Mouse (Mus musculus): Measurements from ENCODE around the gene Gabpb2. TPM values are rescaled to one million over a fixed set of nuclear protein-coding genes. Genes with fewer than 3 reads are reported as not detected.

Gene Gabpb2
- polyA plus RNA-seq (2017; shearing (Covaris generic)) = 10 to 100 TPM; 31.0 to 34.7 TPM

DNA sequence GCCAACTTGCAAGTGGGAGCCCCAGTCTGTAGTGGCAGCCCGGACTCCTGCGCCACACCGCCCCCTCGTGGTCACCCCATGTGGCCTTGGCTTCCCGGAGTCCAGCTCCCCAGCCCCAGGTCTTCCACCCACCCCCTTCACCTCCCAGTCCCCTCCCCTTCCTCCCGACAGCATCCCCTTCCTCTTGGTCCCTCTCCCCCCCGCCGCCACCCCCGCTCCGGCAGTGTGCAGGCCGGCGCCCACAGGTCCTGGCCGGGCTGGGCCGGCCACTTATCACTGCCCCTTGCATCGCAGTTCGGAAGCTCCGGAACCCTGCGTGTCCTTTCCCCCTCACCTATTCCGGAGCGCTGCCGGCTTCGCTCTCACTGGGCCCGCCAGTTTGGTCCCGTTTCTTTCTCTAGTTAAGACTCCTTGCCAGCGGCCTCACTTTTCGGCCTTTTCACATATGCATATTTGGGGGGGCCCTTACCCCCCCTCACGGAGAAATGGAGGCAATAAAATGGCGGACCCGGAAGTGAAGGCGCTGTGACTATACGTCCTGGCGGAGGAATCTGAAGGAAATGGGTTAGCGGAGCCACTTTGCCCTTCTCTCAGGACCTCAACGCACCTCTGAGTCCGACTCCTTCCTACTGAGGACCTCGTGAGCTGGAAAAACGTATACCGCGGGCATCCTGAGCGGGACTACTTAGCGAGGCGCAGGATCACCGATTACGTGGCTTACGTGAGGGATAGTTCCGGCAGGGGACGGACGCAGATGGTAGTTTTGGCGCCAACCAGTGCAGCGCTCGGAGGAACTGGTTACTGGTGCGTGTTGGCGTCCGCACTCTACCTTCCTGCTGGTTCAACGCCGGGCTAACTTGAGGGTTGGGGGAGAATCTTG lies at the start of gene Gabpb2:
Gabpb2 (minus strand) TSS at position 662 of the 880 bp plus-strand sequence.
- ATAC-seq = peak; percentile 87

GRCm38 (mm10) chr3:95266052-95266451 lies 48.3 kb upstream of the Gabpb2 start:
- ATAC-seq = no peak

DNA sequence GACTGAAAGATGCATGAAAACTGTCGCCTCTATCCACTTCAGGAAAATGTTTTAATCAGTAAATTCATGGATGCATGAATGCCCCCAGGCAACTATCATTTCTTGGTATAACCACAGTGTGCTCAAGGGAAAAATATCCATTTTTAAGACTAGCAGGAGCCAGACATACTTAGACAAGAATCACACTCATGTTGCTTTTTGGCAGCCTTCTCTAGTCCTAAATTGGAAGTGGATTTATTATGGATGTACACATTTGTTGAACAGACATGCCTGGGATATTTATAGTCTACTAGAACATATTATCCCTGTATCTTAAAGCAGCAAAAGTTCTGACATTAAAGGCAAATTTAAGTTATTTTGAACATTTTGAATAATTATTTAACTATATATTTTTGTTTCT lies 47.0 kb upstream of the Gabpb2 start:
- no peak for ATAC-seq

- peak; percentile 36 for ATAC-seq
These were observed 45.5 kb upstream of the Gabpb2 start for GRCm38 (mm10) chr3:95263089-95263739.

DNA sequence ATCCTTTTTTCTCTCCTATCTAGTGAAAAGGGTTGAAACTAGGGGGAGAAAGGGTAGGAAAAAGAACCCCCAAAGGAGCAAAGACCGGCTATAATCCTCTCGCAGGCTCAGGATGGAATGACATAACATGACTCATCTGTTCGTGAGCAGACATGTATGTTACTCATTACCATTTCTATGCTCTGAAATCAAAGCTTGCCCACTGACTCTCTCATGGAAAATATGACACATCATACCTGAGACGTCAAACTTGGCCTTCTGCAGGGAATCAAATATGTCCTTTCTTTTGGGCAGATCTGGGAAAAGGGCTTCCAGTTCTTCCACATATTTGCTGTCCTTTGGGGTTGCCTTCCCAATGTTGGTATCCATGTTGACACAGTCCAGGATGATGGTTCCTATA lies 44.3 kb upstream of the Gabpb2 start:
- no peak for ATAC-seq

DNA sequence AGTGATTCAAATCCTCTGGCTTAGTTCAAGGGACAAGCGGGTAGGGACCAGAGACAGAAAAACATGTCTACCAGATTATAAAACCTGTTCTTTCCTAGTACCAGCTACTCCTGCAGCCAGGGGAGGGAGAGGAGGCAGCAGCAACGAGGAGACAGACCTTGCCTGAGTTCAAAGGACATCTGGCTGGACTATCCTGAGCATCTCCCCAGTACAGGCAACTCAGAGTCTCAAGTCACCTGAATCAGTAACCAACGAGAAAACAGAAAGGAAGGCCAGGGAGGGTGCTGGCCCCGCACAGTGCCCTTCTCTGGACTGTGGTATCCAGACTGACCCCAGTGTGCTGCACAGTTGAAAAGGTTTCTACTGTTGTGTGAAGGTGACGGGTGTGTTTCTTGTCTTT lies 39.2 kb upstream of the Gabpb2 start:
- ATAC-seq = no peak

- no peak for ATAC-seq
These were observed 33.2 kb upstream of the Gabpb2 start, which contains the start of gene Bnipl for GRCm38 (mm10) chr3:95250783-95251424. Bnipl (minus strand) TSS chr3:95251193.

- ATAC-seq = no peak
These were observed 32.6 kb upstream of the Gabpb2 start for GRCm38 (mm10) chr3:95250361-95250760.

DNA sequence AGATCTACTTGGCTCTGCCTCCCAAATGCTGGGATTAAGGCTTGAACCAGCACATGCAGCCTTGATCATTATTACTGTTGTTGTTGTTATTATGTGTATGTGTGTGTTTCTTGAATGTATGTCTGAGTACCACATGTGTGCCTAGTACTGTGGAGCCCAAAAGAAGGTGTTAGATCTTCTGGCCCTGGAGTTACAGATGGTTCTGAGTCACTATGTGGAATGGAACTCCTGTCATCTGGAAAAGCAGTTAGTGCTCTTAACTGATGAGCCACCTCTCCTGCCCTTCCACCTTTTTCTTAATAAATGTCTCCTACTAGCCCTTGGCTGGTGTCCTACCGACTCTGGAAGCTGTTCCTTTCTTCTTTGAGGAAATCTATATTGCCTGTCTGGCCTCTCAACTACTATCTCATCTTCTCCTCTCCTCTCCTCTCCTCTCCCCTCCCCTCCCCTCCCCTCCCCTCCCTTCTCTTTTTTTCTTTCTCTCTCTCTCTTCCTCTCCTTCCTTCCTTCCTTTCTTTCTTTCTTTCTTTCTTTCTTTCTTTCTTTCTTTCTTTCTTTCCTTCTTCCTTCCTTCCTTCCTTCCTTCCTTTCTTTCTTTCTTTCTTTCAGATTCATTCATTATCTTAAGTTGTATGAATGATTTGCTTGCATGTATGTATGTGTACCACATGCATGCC lies 30.1 kb upstream of the Gabpb2 start:
- no peak for ATAC-seq

DNA sequence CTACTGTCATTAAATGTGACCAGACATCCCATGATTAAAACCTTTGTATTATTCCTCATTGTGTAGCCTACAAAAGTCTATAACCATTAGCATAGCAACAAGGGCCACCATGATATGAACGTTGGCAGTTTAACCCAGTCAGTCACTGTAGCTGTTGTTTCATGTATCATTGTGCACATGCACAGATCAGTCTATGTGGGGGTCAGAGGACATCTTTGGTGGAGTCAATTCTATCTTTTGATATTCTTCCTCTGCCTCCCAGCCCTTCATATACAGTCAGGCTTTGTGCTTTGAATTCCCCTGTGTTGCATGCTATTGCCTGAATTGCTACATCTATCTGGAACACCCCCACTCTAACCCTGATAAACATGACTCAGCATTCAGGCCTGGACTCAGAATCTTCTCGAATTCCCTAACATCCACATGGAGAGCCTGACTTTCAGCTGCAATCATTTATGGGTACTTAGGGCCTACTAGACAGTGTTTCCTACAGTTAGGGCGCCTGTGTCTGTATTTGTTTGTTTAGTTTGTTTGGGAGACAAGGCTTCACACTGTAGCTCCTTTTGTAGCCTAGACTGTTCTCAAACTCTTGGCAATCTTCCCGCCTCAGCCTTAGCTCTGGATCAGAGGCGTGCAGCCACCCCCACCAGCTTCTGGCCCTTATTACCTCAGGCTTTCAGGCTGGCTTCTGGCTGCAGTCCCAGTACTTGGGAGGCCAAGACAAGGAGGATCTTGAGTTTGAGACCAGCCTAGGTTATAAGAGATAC lies 28.9 kb upstream of the Gabpb2 start:
- no peak for ATAC-seq

DNA sequence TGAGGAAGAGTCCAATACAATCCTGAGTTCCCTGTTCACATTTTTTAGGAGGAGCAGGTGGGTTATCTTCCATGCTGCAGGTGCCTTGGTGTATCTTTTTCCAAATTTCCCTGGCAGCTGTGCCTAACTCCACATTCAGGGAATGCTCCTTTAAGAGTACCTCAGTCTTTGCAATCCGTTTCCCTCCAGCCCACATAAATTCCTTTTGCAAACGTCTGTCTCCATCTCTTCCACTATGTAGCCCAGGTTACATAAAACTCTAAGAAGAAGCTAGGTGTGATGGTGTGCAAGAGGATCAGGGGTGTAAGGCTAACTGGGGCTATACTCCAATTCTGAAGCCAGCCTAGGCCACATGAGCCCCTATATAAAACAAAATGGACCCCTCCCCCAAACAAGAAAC lies 25.4 kb upstream of the Gabpb2 start:
- ATAC-seq = no peak

- ATAC-seq = no peak
These were observed 23.8 kb upstream of the Gabpb2 start, which contains the start of gene Gm128 for GRCm38 (mm10) chr3:95241498-95241897. Gm128 (minus strand) TSS chr3:95241598.

DNA sequence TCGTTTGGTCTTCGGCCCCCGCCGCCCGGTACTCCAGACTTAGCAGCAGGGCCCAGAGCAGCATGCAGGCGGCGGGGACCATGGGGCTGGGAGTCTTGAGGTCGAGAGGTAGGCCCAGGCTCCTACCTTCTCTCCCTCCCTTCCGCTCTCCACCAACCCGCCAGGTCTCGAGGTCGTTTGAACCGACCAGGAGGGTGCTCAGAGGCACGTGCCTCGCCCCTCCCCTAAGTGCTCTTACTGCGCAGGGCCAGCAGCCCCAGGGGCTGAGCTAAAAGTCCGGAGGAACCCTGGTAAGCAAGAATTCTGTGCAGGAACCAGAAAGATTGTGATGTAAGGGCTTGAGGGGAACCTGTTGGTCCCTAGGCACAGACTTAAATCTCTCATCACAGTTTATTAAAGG lies 23.2 kb upstream of the Gabpb2 start:
- ATAC-seq = no peak

DNA sequence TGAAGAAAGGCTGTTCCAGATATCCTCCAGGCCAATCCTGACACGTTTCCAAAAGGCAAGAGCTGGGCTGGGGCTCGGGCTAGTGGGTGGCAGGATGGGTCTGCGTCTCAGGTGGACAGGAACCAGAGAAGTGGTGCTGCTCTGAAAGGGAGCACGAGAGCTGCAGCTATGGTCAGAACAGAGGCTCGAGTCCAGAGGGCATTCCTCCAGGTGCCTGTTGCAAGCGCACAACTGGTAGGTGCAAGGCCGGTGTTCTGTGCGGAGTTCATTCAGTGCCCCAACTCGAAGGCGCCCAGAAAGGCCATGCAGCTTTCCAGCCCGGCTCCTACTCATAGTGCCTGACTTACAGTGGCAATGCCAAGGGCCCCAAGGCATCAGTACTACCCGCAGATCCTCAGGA lies 22.3 kb upstream of the Gabpb2 start:
- no peak for ATAC-seq

- ATAC-seq = no peak
These were observed 21.3 kb upstream of the Gabpb2 start for GRCm38 (mm10) chr3:95239022-95239421.

DNA sequence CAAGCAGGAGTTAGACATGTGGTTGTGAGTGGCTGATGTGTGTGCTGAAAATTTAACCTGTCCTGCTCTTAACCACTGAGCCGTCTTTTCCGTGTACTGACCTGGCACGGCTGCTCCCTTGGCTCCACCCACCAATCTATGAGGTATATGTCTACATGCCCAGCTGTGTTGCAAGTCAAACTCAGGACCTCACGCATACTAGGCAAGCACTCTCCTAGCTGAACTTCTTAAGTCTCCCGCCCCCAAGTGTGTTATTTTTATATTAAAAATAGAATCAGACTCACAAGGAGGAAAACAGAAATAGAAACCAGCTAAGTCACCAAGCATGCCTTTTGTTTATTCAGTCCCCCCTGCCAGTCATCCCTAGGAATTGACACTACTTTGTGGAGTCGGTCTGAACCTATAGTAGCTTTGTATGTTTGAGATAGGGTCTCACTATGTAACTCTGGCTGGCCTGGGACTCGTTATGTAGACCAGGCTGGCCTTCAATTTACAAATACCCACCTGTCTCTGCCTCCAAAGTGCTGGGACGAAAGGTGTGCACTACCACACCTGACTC lies 19.9 kb upstream of the Gabpb2 start:
- no peak for ATAC-seq

DNA sequence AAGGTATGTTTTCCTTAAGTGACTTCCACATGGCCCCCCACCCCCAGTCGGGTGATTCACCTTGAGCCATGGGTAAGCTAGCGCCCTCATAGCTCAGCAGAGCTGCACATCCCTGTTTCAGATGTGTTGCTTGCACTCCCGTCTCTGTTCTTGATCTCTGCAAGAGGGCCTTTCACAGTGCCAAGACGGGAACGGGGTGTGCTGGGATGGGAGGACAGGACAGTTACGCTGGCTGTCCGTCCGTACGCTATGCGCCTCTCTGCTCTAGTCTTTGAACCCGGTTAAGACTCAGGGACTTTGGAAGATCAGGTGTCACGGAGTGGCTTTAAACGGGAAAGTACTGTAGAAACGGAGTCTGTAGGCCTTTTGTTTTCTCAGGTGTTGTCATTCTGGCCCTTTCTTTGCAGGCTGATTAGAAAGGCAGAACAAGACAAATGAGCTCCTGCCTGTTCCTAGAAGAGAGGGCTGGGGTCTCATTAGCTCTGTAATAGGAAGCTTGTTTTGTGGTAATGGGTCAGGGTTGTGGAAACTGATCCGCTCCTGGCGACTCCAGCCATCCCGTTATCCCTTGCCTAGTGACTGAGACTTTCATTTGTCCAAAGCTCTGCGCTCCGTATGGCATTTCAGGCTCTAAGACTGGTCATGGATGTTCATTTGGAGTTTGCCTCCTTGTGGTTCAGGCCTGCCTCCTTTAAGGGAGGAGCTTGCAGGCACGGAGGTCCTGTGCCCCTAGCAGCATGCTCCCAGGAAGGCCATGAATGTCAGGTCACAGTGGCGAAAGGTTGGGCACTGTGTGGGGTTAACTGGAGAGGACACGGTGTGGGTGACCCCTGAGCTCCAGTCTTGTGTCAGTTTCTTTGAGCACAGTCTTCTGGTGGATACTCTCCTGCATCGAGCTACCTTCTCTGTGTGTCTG lies 17.9 kb upstream of the Gabpb2 start:
- no peak for ATAC-seq

DNA sequence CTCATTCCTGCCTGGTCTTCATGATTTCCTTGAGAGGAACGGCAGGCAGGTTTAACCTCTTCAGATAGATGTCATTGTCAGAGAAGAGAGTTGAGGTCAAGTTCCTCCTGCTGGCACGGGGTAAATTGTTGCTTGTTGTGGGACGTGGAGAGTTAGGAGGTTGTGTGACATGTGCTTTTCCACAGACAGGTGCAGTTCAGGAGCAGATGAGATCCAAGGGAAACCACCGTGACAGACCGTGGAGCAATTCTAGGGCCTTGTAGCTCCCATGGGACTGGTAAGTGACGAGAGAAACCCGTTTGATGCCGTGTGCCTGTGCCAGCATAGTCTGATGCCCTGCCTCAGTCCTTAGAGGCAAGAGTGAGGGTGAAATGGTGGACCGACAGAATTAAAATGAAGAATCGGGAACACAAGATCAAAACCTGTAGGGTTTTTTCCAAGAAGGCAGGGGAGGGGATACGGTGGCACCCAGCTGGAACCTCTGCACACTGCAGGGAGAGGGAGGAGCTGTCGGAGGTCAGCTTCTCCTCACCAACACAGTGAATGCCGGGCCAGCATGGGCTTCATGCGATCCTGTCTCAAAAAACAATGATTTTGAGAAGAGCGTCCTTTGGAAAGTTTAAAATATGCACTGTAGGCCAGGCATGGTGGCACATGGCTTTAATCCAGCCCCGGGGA lies 15.7 kb upstream of the Gabpb2 start:
- no peak for ATAC-seq

GRCm38 (mm10) chr3:95232771-95233170 lies 15.1 kb upstream of the Gabpb2 start:
- ATAC-seq = no peak

Data from activated CD4-positive, CD25-positive, alpha-beta regulatory T cell, adult 4 months (primary cell).